Mouse (Mus musculus): Measurements from ENCODE around the gene Gm28036. TPM values are rescaled to one million over a fixed set of nuclear protein-coding genes. Genes with fewer than 3 reads are reported as not detected.
A peak's percentile ranks its signal among the peaks of the same experiment; 100 is the strongest.
"Not testable (repeated sequence)": the region's sequence is repeated elsewhere in the genome, so short reads cannot be mapped to it uniquely, and the experiment has no call there.

The Gm28036 gene
- total RNA-seq (2021): 17.5 and 21.0 TPM in 2 replicates
- long read RNA-seq, partial matches to known transcripts: 3 of 3 reads
- long read RNA-seq, other reads (novel, unspliced or antisense): 0 of 3 reads

DNA sequence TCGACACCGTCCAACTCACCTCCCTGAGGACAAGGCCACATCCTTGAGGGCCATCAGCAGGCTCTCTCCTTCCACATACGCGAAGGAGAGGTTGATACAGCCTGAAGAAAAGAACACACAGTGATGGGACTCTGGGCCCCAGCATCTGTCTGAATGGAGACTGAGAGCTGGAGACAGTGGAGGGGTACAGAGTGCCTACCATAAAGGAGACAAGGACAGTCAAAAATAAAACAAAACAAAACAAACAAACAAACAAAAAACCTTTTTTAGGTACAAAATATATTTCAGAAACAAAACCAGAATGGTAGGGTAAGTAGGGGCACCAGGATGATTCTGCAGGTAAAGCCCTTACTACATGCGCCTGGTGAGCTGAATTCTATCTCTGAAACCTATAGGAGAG, at the start of gene Gm28036:
Gm28036 (minus strand) TSS at position 101 of the 400 bp plus-strand sequence.
- DNase-seq: no peak

DNA sequence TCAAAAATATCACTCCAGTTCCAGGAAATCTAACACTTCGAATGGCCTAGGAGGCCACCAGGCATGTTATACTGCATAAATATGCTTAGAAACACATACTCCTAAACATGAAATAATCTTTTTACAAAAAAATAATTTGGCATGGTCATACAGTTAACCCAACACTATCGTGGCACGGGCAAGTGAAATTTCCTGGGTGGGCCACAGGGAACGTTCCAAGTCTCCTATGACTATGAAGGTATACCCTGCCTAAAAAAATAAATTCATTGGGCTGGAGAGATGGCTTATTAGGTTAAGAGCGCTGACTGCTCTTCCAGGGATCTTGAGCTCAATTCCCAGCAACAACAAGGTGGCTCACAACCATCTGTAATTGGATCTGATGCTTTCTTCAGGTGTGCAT, 39.7 kb upstream of the Gm28036 start:
- DNase-seq: no peak

DNA sequence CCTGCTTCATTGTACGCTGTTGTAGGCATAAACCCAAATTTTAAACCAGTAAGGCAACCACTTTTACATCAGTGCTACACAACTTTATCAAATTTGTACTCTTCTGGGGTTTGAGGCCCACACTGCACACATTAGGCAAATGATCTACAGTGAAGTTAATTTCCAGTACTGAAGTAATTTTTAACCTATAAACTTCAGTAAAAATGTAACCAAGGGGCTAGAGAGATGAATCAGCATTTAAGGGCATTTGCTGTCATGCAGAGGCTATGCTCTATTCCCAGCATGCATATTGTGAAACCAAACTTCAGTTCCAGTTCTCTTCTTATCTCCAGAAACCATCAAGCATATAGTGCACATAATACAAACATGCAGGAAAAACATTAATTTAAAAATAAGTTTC, 38.6 kb upstream of the Gm28036 start:
- no peak for DNase-seq

DNA sequence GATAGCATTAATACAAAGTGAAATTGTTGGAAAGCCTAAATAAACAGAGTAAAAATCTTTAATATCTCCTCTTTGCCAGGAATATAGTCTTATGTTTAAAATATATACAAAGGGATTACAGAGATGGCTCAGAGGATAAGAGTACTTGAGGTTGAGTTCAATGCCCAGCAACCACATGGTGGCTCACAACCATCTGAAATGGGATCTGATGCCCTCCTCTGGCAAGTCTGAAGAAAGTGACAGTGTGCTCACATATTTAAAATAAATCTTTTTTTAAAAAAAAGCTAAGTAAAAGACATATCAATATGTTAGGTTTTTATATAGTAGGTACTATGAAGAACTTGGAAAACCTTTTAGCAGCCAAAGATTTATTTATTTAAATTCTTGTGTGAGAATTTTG, 24.6 kb upstream of the Gm28036 start:
- DNase-seq: no peak

DNA sequence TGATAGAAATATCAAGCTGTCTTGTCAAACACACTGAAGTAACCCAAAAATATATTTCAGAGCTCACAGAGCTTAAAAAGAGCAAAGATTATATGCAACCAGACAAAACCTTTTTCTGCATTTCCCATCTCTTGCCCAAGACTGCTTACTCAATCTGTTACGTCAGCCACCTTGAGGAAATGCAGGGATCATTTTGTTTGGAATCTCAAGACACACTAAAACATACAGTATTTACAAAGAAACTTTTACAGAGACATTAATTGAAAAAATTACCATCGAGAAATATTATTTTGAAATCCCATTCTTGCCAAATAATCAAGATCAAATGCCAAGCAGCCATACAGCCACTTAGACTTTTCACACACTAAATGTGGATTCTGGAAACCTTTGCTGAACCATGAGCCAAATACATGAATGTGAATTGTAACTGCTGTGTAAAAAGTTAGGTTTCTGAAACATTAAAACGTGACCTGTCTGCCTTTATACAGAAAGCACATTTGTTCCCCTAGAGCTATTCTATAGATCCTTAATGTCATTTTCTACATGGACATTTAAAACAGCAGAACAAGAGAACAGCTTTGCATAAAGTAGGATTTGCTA, 20.5 kb upstream of the Gm28036 start:
- DNase-seq: no peak

DNA sequence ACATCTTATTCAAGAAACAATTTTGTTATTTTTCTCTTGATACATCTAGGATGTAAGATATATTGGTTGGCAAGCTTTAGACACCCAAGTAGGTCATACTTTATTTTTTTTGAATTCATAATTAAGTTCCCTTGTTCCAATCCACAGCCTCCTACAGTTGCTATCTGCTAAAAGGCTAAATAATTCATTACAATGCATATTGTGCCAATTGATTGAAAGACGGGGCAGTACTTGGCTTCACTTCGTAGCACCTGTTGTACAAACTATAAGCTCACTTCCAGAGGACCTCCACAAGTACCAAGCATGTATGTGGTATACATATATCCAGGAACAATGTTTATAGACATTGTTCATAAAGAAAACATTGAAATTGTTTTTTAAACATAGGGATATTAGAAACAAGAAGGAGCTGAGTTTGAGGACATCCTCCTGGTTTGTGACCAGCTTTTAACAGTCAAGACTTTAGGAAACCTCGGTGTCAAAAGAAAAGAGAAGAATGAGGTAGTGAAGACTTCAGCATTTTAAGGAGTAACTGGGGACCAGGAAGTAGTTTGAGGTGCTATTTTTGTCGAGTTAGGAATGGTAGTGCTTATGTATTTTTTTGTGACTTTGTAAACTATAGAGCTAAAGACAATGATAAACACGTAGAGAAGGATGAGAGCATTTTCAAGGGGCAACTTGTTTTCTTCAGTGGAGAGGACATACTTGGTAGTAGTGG, 19.5 kb upstream of the Gm28036 start:
- DNase-seq: no peak

DNA sequence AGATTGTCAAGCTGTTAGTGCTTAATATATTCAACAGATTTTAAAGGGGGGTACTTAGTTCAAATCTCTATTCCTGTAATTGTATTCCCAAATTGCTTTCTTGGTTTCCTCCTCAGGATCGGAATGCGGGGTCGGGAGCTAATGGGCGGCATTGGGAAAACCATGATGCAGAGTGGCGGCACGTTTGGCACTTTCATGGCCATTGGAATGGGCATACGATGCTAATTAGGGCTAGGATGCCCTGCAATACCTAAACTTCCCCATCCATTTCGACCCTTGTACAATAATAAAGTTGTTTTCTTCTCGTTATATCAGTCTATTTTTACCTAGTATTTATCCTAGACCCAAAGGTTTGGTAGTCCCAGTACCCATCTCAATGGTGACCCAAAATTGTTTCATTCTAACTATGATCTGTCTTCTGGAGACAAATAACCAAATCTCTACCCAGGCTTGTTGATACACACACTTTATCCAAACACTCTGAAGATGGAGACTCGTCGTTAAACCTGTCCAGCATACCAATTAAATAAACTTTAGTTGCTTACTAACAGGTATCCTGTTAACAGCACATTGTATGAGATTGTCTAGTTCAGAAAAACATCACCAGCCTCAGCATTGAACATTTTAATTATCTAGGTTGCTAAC, 18.7 kb upstream of the Gm28036 start:
- DNase-seq: no peak

DNA sequence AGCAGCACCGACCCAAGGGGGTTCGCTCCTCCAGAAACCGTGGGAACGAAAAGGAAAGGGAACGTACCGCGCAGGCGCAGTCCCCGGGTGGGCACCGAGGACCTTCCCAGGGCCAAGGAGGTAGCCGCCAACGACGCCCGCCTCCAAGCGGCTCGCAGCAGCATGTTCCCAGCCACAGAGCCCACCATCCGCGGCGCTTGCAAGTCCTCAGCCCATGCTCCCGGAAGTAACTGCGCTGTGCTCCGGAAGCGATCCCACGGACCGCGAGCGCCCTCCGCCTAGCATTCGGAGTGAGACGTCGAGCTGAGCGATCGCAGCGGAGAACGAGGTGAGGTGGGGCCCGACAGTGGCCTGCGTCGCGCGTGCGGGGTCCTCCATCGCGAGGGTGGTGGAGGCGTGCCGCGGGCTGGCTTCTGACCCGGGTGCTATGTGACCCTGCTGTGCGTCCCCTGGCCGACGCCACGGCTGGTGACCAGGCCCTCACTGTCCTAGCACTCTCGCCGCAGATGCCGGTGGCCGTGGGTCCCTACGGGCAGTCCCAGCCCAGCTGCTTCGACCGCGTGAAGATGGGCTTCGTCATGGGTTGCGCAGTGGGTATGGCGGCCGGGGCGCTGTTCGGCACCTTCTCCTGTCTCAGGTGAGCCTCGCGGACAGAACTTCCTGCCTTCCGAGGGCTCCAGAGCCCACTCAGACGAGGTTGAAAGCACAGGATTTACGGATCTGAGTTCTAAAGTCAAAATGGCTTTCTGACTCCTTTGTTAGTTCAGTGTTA, 17.2 kb upstream of the Gm28036 start, which contains the start of the genes Romo1 and Nfs1:
Romo1 (plus strand) TSS at position 87 of the 772 bp plus-strand sequence.
Nfs1 (minus strand) TSS at position 234 of the 772 bp plus-strand sequence.
- DNase-seq: peak; percentile 91

DNA sequence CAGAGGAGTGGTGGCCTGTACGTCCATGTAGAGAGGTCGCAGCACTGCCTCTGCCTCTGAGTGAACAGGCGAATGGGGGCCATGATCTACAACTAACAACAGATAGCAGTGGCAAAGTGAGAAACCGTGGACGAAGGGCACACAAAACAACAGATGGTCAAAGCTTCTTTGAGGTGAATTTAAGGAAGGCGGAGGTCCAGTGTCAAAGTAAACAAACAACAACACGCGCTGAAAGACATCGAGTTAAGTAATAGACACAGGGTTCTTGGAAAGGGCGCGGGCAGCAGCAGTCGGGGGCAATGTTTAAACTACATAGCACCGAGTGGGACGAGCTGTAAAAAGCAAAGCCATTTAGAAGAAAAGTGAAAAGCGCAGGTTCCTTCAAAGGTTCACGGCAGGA, 16.5 kb upstream of the Gm28036 start:
- DNase-seq: no peak

DNA sequence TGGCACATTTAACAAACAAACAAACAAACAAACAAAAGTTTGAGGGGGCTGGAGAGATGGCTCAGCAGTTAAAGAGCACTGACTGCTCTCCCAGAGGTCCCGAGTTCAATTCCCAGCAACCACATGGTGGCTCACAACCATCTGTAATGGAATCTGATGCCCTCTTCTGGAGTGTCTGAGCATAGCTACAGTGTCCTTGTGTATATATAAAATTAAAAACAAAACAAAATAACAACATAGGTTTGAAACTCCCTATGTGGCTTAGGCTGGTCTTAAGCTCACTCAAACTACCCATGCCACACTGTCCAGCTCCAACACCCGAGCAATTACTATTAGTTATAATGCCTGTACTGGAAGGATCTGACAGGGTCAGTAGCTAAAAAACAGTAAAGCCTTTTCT, 15.9 kb upstream of the Gm28036 start:
- no peak for DNase-seq

DNA sequence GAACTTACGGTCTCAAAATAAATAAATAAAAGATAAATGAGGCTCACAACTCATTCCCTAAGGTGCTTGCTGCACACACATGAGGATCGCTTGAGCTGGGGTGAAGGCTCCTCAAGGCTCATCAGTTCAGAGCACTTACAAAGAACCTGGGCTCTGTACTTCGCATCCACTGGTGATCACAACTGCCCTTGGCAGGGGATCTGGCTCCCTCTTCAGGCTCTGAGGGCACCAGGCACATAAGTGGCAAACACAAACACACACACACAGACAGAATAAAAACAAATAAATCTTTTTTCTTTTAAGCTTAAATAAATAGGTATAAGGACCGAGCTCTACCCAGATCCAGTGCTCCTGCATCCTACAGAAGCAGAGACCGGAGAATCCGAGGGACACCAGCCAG, 8.8 kb upstream of the Gm28036 start:
- no peak for DNase-seq

DNA sequence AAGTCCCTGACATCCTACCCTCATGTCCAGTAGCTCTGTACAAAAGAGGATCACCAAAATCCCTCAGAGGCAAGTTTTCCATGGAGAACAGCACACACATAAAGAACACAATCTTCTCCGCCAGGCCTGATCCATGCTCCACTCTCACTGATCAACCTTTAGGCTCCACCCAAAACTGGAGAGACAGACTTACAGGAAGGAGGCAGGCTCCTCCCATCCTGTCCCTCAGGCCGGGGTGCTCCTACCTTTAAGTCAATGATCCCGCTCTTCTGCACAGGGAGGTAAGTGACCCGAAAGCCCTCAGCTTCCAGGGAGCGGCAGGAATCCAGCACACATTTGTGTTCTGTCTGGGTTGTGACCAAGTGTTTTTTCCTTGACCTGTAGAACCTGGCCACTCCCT, 7.3 kb upstream of the Gm28036 start:
- DNase-seq: no peak

DNA sequence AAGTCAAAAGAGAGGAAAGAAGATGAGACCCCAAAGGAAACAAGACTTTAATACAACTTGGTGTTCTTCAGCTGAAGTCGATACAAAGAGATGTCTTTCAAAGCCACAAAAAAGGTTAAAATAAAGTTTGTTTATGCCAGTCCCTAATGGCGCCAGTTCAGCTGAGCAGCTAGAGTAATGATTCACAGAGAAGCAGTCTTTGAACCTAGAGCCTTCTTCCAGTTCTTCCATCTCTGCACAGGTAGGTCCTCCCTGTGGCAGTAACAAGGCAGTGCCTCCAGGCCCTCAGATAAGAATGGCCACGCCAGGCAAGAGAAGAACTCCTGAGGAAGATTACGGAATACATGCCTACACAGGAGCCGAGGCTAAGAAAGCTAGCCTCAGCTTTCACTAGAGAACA, 3.2 kb downstream of the Gm28036 start:
- DNase-seq: no peak

DNA sequence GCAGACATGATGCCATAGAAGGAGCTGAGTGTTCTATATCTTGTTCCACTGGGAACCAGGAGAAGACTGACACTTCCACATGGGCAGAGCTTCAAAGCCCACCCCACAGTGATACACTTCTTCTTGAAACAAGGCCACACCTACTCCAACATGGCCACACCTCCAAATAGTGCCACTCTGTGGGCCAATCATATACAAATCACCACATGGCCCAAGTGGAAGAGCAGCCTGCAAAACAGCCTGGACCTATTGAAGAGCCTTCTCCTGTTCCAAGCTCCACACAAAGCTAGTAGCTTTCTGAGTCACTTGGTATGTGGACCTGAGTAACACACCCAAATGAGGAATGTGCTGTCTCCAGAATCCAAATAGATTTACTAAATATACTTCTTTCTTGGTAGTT, 7.3 kb downstream of the Gm28036 start:
- DNase-seq: no peak

DNA sequence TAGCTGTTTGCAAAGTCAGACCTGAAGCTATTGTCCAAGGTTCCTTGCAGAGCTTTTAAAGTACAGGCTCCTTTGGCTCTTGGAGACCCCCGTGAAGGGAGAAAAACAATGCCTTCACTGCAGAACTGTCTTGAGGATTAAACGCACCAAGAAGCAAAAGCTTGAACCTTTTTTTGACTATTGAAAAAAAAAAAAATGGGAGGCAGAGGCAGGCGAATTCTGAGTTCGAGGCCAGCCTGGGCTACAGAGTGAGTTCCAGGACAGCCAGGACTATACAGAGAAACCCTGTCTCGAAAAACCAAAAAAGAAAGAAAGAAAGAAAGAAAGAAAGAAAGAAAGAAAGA, 14.8 kb downstream of the Gm28036 start:
- not testable (repeated sequence) for DNase-seq

DNA sequence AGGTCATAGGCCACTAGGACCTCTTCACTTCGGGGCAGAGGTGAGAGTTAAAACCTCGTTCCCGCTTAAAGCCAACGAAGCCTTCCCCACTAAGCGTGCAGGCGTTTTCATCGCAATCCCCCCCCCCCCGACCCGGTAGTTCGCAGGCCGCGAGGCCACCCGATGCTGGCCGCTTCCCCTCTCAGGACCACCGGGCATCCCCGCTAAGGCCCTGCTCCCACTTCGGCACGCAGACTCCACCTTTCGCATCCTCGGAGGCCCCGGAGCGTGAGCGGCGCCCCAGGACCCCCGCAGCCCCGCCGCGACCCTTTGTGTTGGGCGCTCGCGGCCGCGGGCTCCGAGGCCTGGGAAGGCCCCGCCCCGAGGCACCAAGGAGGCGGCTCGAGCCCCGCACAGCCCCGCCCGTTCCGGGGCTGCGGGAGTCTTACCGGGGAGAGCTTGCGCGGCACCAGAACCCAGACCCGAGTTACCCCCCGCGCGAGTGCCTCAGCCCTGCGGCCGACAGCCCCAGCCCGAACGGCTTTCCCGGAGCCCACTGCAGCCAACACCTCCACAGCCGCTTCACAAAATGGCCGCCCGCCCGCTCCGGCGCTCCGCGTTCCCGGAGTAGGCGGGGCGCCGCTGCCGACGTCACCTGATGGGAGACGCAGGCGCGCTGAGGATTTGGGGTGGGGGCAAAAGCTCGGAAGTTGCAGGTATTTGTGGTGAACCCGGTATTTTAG, 15.4 kb downstream of the Gm28036 start, which contains the start of the genes Cpne1 and Rbm12:
Cpne1 (minus strand) TSS at position 608 of the 722 bp plus-strand sequence.
Rbm12 (minus strand) TSS at position 621 of the 722 bp plus-strand sequence.
- DNase-seq: peak; percentile 94

DNA sequence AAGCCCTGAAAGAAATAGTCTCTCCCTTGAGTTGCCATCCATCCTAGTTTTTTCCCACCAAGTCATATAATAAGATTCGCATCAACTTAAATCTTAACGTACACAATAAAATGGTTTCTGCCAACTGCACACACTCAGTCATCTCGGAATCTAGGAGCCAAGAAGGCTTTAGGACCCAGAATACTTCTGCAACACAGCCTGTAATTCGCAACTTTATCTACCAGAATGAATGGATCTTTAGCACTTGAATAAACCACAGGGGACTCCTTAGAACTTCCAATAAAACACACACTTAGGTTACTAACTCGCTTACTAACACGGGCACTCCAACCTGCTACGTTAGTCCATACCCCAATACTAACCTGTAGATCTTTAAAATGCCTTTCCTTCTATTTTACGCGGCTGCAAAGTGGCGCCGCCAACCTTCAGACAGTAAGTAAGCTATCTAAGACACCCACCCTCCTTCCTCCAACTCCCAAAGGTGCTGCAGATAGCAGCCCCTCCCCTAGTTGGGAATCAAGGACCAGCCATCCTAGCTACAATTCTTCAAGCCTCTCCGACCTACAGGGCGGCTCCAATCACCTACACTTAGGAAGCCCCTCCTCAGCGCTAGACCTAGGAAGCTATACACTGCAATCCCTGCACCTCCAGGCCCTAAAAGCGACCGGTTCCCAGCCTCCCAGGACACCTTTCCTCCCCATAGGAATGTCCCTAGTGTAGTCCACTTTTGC, 16.1 kb downstream of the Gm28036 start:
- no peak for DNase-seq

DNA sequence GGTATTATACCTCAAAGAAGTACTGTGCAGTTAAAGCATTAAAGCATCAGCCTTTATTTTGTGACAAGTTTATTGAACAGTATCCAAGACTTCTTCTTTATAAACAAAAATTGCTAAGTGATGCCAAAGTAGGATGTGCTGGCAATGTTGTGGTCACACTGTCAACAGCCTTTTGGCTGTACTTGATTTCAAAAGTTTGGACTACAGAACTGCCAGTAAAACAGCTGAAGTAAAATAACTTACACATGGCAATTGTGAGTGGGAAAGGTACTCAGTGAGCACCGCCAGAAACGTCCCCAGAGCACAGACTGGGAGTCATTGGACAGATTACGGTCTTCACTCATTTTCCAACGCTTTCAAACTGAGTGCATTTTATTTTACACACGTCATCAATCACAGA, 35.0 kb downstream of the Gm28036 start:
- DNase-seq: no peak

DNA sequence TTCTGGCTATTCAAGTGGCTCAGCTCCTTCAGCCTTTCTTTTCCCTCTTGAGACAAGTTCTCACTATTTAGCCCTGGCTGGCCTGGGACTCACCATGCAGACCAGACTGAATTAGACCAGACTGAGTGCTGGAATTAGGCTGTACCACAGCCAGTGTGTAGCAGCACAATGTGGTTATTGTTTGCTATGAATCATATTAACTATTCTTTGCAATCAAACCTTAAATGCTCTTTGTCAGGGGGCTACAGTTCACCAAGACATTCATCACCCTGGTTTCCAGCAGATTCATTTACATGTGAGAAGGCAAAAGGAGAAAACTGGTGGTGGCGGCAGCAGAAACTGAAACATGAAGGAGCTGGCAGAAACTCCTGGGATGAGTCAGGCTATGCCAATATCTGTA, 37.1 kb downstream of the Gm28036 start:
- no peak for DNase-seq

DNA sequence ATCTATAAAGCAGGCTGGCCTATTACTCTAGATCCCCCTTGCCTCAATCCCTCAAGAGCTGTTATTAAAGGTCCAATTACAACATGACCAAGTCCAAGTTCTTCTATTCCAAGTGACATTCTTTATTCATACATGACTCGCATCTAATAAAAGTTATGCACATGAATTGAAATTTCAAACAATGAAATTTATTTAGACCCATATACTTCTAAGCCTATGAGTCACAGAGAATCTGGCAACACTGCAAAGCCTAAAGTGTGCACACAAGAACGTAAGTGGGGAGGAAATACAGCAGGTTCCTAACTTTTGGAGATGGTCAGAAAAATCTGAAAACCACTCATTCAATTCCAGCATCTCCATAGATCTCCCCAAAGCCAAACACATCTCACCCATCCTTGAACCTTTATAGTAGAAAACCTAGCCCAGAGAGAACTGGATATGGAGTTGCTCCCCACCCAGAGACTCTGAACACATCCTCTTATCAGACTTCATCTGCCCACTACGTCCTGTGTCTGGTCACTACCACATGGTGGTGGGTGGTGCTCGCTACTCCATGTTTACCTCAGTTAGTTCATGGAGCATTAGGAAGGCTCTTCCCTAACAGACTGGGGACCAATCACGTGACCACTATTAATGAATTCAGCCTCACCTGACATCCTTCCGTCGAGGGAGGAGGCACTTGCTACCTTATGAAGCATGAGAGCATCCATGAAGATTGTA, 39.3 kb downstream of the Gm28036 start:
- no peak for DNase-seq

Data from adrenal gland, postnatal 25 days (tissue).